Mouse (Mus musculus) heart, adult 2 months (tissue): ENCODE results near the gene Zswim3. TPM values are rescaled to one million over a fixed set of nuclear protein-coding genes. Genes with fewer than 3 reads are reported as not detected.

Experiments
- DNase-seq, 2 experiments: peaks; one replicate each; pipeline ENCODE4 v3.0.0; 2021
- H3K27ac ChIP-seq: fragments of 200-600 bp; 2 replicates; pipeline ENCODE4 v1.8.1; 2022
- H3K27me3 ChIP-seq: fragments of 200-500 bp; 2 replicates; pipeline ENCODE4 v1.6.1; 2012; ENCODE audit warnings: mild to moderate bottlenecking, low read length, inconsistent platforms, mixed read lengths; ENCODE audit not compliant: control insufficient read depth, insufficient read depth
- H3K36me3 ChIP-seq: fragments of 200-500 bp; 2 replicates; pipeline ENCODE4 v1.6.1; 2012; ENCODE audit warnings: low read length, inconsistent platforms; ENCODE audit not compliant: control insufficient read depth, insufficient read depth
- H3K4me1 ChIP-seq: fragments of 200-500 bp; 2 replicates; pipeline ENCODE4 v1.6.1; 2011; ENCODE audit warnings: low read length; ENCODE audit not compliant: control insufficient read depth, insufficient read depth
- H3K4me3 ChIP-seq: fragments of 200-600 bp; 2 replicates; pipeline ENCODE4 v1.8.1; 2022
- H3K79me2 ChIP-seq: fragments of 200-500 bp; replicated peaks from 2 replicates; pipeline ENCODE4 v1.6.1; 2012; ENCODE audit warnings: mild to moderate bottlenecking, inconsistent platforms, low read length, moderate library complexity, mixed read lengths; ENCODE audit not compliant: control insufficient read depth, insufficient read depth
- H3K9ac ChIP-seq: fragments of 200-500 bp; 2 replicates; pipeline ENCODE4 v1.6.1; 2012; ENCODE audit warnings: low read depth, mild to moderate bottlenecking, control low read depth, inconsistent platforms, low read length, mixed read lengths
- CTCF ChIP-seq: fragments of 200-600 bp; IDR thresholded peaks from 2 replicates; pipeline ENCODE4 v1.8.1; 2022; ENCODE audit warnings: antibody characterized with exemption, mild to moderate bottlenecking, moderate library complexity
- EP300 ChIP-seq: fragments of 200-500 bp; IDR thresholded peaks from 2 replicates; pipeline ENCODE4 v1.6.1; 2011; ENCODE audit warnings: low read depth, low read length, control low read depth; ENCODE audit not compliant: insufficient read depth
- POLR2A ChIP-seq: fragments of 200-500 bp; IDR thresholded peaks from 2 replicates; pipeline ENCODE4 v1.6.1; 2011; ENCODE audit warnings: mild to moderate bottlenecking, low read depth, low read length, control low read depth; ENCODE audit not compliant: insufficient read depth
- WGBS: fragments of 180-500 bp; shearing (Covaris S2); methylation state at CpG from one replicate; pipeline ENCODE4 v1.1.7; 2018; 5-methylcytosine and 5-hydroxymethylcytosine counted together
- intact Hi-C: fragments of 180-260 bp; cut with DNase I; formaldehyde crosslinking; loops from one replicate; pipeline ENCODE4 v1.15.1; 2025
- long read RNA-seq: library from polyadenylated mRNA; stranded (forward); transcript quantifications from one replicate; pipeline ENCODE4 v2.0.0, GENCODE M21; 2021
- polyA plus RNA-seq: library from polyadenylated mRNA; depleted of rRNA; stranded (reverse); fragments of >200 nt; gene quantifications from 2 replicates; pipeline ENCODE4 v1.2.3, GENCODE M21; 2012; rRNA removed
- total RNA-seq, 2 experiments: library from RNA; stranded (reverse); gene quantifications; 2 replicates each; pipeline ENCODE4 v1.2.3; 2021

Gene Zswim3
- total RNA-seq (1 to 10 TPM; 1.7 to 2.1 TPM), polyA plus RNA-seq (2.1 and 2.8 TPM in 2 replicates)
- long read RNA-seq, transcript Zswim3-201 (2 exons, 2,708 nt) = major isoform, 5 of 5 reads
- long read RNA-seq, partial matches to known transcripts = 0 of 5 reads
- long read RNA-seq, other reads (novel, unspliced or antisense) = 0 of 5 reads

- peak within 1 kb of the TSS; percentile 94 for H3K27ac ChIP-seq
- H3K79me2 ChIP-seq = peaks cover 1% of the 10 kb centered on the region; the same call in 1 of the 2 replicates
- no peaks in the 10 kb centered on the region for H3K27me3 ChIP-seq
- DNase-seq = peak; percentile 98
- no peaks in the 10 kb centered on the region for H3K36me3 ChIP-seq
- under 1% methylated on average over 47 of the region's 47 CpGs for WGBS
- H3K4me3 ChIP-seq = peak within 1 kb of the TSS; percentile 66
- H3K9ac ChIP-seq = peak within 1 kb of the TSS; percentile 80
- H3K4me1 ChIP-seq = peaks cover 3% of the 10 kb centered on the region
- intact Hi-C loops = loop anchor here (1.0 to 2.0 kb wide), 2 partner anchors 18 to 107 kb away; partner anchors contain the start of genes Zfp335 and Zswim1
- TF ChIP-seq EP300 (0 out of 2 replicates have a peak, but pooled peaks have one; percentile 24), CTCF (no peak), POLR2A (peak; percentile 97)
These were observed at the start of gene Zswim3, which contains the start of gene Acot8 for GRCm38 (mm10) chr2:164804533-164805331. Zswim3 (plus strand) TSS chr2:164805098. Acot8 (minus strand) TSS chr2:164804882.

- H3K27ac ChIP-seq = no peak overlapping the region
- H3K79me2 ChIP-seq = no peaks in the 10 kb centered on the region
- intact Hi-C loops = no loop called here
- no peak for DNase-seq
- H3K36me3 ChIP-seq = peaks cover 17% of the 10 kb centered on the region
- peaks cover 1% of the 10 kb centered on the region; the same call in 1 of the 2 replicates for H3K4me1 ChIP-seq
- WGBS = 86% methylated on average over 10 of the region's 11 CpGs
- no peaks in the 10 kb centered on the region for H3K27me3 ChIP-seq
- H3K4me3 ChIP-seq = no peak overlapping the region
- TF ChIP-seq POLR2A = no peak
- no peak for TF ChIP-seq CTCF
- no peak for TF ChIP-seq EP300
- H3K9ac ChIP-seq = no peak overlapping the region
These were observed 47.1 kb upstream of the Zswim3 start for GRCm38 (mm10) chr2:164757841-164758240.

GRCm38 (mm10) chr2:164758692-164759091 lies 46.2 kb upstream of the Zswim3 start:
- no peaks in the 10 kb centered on the region for H3K79me2 ChIP-seq
- H3K4me3 ChIP-seq = no peak overlapping the region
- peaks cover 1% of the 10 kb centered on the region; the same call in 1 of the 2 replicates for H3K4me1 ChIP-seq
- H3K27ac ChIP-seq = no peak overlapping the region
- no peak overlapping the region for H3K9ac ChIP-seq
- H3K27me3 ChIP-seq = no peaks in the 10 kb centered on the region
- 63% methylated on average over 1 of the region's 1 CpGs for WGBS
- DNase-seq = no peak
- intact Hi-C loops = no loop called here
- peaks cover 17% of the 10 kb centered on the region for H3K36me3 ChIP-seq
- TF ChIP-seq POLR2A (no peak), EP300 (no peak), CTCF (no peak)

- intact Hi-C loops = no loop called here
- H3K27ac ChIP-seq = no peak overlapping the region
- TF ChIP-seq POLR2A (no peak), CTCF (no peak), EP300 (no peak)
- H3K4me3 ChIP-seq = no peak overlapping the region
- no peaks in the 10 kb centered on the region for H3K79me2 ChIP-seq
- no peak overlapping the region for H3K9ac ChIP-seq
- peaks cover 8% of the 10 kb centered on the region for H3K36me3 ChIP-seq
- DNase-seq = no peak
- H3K4me1 ChIP-seq = no peaks in the 10 kb centered on the region; the same call in 1 of the 2 replicates
- 64% methylated on average over 4 of the region's 4 CpGs for WGBS
- H3K27me3 ChIP-seq = no peaks in the 10 kb centered on the region
These were observed 44.7 kb upstream of the Zswim3 start for GRCm38 (mm10) chr2:164760059-164760833.

DNA sequence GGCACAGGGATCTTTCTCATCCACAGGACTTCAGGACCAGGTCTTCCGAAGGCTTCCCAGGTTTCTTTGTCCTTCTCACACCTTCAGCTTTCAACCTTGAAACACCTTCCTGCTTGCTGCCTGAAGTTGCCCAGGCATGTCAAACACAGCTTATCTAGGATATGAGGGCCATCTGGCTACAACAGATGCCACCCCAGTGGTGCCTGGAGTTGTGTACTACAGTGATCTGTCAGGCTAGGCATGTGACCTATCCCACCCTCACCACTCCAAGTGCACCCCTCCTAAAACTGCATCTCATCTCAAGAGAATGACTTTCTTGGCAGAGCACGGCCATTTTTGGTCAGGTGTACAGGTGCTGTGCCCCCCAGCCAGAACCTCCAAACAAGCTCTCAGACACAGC lies 43.4 kb upstream of the Zswim3 start:
- no peak for DNase-seq
- WGBS = 84% methylated on average over 2 of the region's 2 CpGs
- Histone ChIP-seq H3K9ac (no peak overlapping the region), H3K4me1 (no peaks in the 10 kb centered on the region), H3K4me3 (no peak overlapping the region), H3K27me3 (no peaks in the 10 kb centered on the region), H3K27ac (no peak overlapping the region), H3K79me2 (no peaks in the 10 kb centered on the region), H3K36me3 (peaks cover 2% of the 10 kb centered on the region; the same call in 1 of the 2 replicates)
- intact Hi-C loops = no loop called here
- TF ChIP-seq EP300 (0 out of 2 replicates have a peak, but pooled peaks have one; percentile 25), POLR2A (no peak), CTCF (no peak)
